Mouse (Mus musculus) stomach, embryonic 14.5 days (tissue): ENCODE results near the gene Tatdn2. TPM values are rescaled to one million over a fixed set of nuclear protein-coding genes. Genes with fewer than 3 reads are reported as not detected.

Experiments
- ATAC-seq: fragments of 200-750 bp; cut with Nextera tagmentation; 2 replicates; pipeline ENCODE4 v1.8.0; 2017; ENCODE audit warnings: low read depth, moderate TSS enrichment; ENCODE audit not compliant: insufficient number of reproducible peaks, insufficient read depth, low FRiP score
- H3K27ac ChIP-seq: fragments of 300-500 bp; sonication (generic); 2 replicates; pipeline ENCODE4 v1.5.1; 2014; ENCODE audit warnings: mild to moderate bottlenecking, low read length, moderate library complexity, mixed read lengths
- H3K27me3 ChIP-seq: fragments of 300-500 bp; sonication (generic); 2 replicates; pipeline ENCODE4 v1.6.1; 2014; ENCODE audit warnings: low read length, control low read depth, mixed read lengths; ENCODE audit not compliant: control insufficient read depth, insufficient read depth
- H3K36me3 ChIP-seq: fragments of 300-500 bp; sonication (generic); 2 replicates; pipeline ENCODE4 v1.6.1; 2014; ENCODE audit warnings: mild to moderate bottlenecking, control low read depth, low read length, moderate library complexity, mixed read lengths; ENCODE audit not compliant: control insufficient read depth, insufficient read depth
- H3K4me1 ChIP-seq: fragments of 300-500 bp; sonication (generic); 2 replicates; pipeline ENCODE4 v1.6.1; 2014; ENCODE audit warnings: low read length, control low read depth, mixed read lengths; ENCODE audit not compliant: control insufficient read depth, insufficient read depth
- H3K4me2 ChIP-seq: fragments of 300-500 bp; sonication (generic); replicated peaks from 2 replicates; pipeline ENCODE4 v1.6.1; 2014; ENCODE audit warnings: low read depth, low read length, control low read depth
- H3K4me3 ChIP-seq: fragments of 300-500 bp; sonication (generic); 2 replicates; pipeline ENCODE4 v1.5.1; 2014; ENCODE audit warnings: low read depth, low read length, control low read depth
- H3K9ac ChIP-seq: fragments of 300-500 bp; sonication (generic); replicated peaks from 2 replicates; pipeline ENCODE4 v1.6.1; 2014; ENCODE audit warnings: low read depth, mild to moderate bottlenecking, control low read depth, low read length, moderate library complexity, mixed read lengths
- H3K9me3 ChIP-seq: fragments of 300-500 bp; sonication (generic); 2 replicates; pipeline ENCODE4 v1.6.1; 2016; ENCODE audit warnings: low read depth, low read length, control low read depth; ENCODE audit not compliant: control insufficient read depth
- WGBS: fragments of 180-500 bp; shearing (Covaris S2); extraction: QIAGEN DNeasy Blood & Tissue Kit; methylation state at CpG from one replicate; pipeline ENCODE4 v1.1.7; 2014; 5-methylcytosine and 5-hydroxymethylcytosine counted together
- polyA plus RNA-seq: library from polyadenylated mRNA; unstranded; fragments of >200 nt; fragmentation: Nextera tagmentation; extraction: Ambion mirVana; gene quantifications from 2 replicates; pipeline ENCODE4 v1.2.1, GENCODE M21; 2014

Gene Tatdn2
- polyA plus RNA-seq = 1.1 and 1.4 TPM in 2 replicates

DNA sequence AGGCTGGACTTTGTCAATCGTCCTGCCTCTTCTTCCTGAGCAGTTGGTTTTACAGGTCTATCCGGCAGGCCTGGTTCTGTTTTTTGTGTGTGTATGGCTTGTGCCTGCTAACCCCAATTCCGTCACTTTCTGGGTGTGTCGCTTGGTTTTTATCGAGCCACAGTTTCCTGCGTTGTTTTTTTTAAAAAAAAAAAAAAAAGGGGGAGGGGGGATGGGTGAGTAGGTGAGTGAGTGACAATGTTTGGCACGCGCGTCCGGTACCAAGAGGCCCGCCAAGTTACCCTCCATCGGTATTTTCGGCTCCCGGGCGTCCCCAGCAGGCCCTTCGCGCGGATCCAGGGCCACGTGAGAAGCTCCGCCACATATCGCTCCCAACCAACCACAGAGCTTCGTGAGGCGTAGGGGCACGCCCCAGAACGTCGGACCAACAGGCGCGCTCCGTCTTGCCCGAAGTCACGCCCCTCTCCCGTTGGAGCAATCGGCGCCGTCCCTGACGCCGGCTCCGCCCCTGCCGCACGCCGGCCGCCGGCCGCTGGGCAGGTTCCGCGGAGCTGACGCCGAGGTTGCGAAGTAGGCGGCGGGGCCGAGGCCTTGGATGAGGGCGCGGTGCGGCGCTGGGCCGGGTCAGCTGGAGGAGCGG, at the start of gene Tatdn2:
Gene Tatdn2, plus strand, starts transcription at position 469 of the 640 bp plus-strand sequence.
- peak; percentile 98 for ATAC-seq
- Histone ChIP-seq H3K4me2 (peak within 1 kb of the TSS; percentile 97), H3K36me3 (peaks cover 15% of the 10 kb centered on the region), H3K4me3 (peak within 1 kb of the TSS; percentile 95), H3K27me3 (no peaks in the 10 kb centered on the region), H3K9ac (peak within 1 kb of the TSS; percentile 81), H3K4me1 (peaks cover 17% of the 10 kb centered on the region; the same call in 1 of the 2 replicates), H3K27ac (peak within 1 kb of the TSS; percentile 90), H3K9me3 (no peaks in the 10 kb centered on the region)
- WGBS = under 1% methylated on average over 58 of the region's 58 CpGs

DNA sequence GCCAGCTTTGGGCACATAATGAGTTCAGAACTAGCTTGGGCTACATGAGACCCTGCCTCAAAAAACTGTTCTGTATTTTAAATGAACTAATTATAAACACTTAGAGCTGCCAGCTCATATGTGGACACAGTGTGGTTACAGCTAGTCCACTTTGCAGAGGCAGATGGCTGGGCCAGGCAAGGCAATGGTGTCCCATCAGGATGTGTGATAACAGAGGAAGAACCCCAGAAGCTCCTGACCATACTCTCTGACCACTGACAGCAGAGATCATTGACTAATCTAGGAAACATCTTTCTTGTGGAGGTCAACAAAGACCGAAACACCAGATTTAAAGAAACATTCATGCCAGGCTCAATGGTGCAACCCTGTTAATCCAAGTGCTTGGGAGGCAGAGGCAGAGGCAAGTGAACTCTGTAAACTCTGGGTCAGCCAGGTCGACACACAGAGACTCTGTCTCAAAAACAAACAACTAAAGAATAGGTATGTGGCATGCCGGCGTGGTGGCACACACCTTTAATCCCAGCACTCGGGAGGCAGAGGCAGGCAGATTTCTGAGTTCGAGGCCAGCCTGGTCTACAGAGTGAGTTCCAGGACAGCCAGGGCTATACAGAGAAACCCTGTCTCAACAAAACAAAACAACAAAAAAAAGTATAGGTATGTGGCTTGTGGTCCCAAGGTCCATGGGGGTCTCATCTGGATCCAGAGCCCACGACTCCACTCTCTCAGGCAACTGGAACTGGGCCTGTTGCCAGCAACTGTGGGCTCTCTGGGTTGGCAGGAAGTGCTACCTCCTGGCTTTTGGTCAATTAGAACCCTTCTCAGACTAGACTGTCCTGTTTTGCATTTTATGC, 47.3 kb upstream of the Tatdn2 start:
- Histone ChIP-seq H3K27ac (0 out of 2 replicates have a peak overlapping the region, but pooled peaks have one; percentile 10), H3K36me3 (no peaks in the 10 kb centered on the region), H3K4me3 (no peak overlapping the region), H3K9ac (no peak overlapping the region), H3K4me2 (no peak overlapping the region), H3K9me3 (no peaks in the 10 kb centered on the region), H3K27me3 (no peaks in the 10 kb centered on the region), H3K4me1 (no peaks in the 10 kb centered on the region)
- ATAC-seq = no peak
- WGBS = 85% methylated on average over 7 of the region's 7 CpGs

GRCm38 (mm10) chr6:113650197-113650640, 46.6 kb upstream of the Tatdn2 start:
- WGBS = 55% methylated on average over 4 of the region's 4 CpGs
- no peaks in the 10 kb centered on the region for H3K9me3 ChIP-seq
- H3K4me1 ChIP-seq = no peaks in the 10 kb centered on the region
- no peak overlapping the region for H3K4me3 ChIP-seq
- no peak overlapping the region for H3K9ac ChIP-seq
- H3K27ac ChIP-seq = 0 out of 2 replicates have a peak overlapping the region, but pooled peaks have one; percentile 10
- no peak for ATAC-seq
- H3K27me3 ChIP-seq = no peaks in the 10 kb centered on the region
- no peak overlapping the region for H3K4me2 ChIP-seq
- no peaks in the 10 kb centered on the region for H3K36me3 ChIP-seq

- Histone ChIP-seq H3K27me3 (no peaks in the 10 kb centered on the region), H3K27ac (no peak overlapping the region), H3K4me1 (no peaks in the 10 kb centered on the region), H3K4me3 (no peak overlapping the region), H3K4me2 (no peak overlapping the region), H3K9ac (no peak overlapping the region), H3K36me3 (no peaks in the 10 kb centered on the region), H3K9me3 (no peaks in the 10 kb centered on the region)
- ATAC-seq = no peak
- 55% methylated on average over 3 of the region's 3 CpGs for WGBS
These were observed 45.2 kb upstream of the Tatdn2 start for GRCm38 (mm10) chr6:113651626-113652025.

- 87% methylated on average over 7 of the region's 7 CpGs for WGBS
- H3K9me3 ChIP-seq = no peaks in the 10 kb centered on the region
- H3K27ac ChIP-seq = no peak overlapping the region
These were observed 43.3 kb upstream of the Tatdn2 start for GRCm38 (mm10) chr6:113653551-113653950.

GRCm38 (mm10) chr6:113654102-113654501, 42.7 kb upstream of the Tatdn2 start:
- Histone ChIP-seq H3K4me1 (no peaks in the 10 kb centered on the region), H3K9ac (no peak overlapping the region), H3K36me3 (no peaks in the 10 kb centered on the region), H3K27me3 (no peaks in the 10 kb centered on the region), H3K9me3 (no peaks in the 10 kb centered on the region), H3K4me3 (no peak overlapping the region), H3K4me2 (no peak overlapping the region), H3K27ac (no peak overlapping the region)
- whole genome bisulfite sequencing = 80% methylated on average over 8 of the region's 8 CpGs
- no peak for ATAC-seq

More at GRCm38 (mm10) chr6:113653551-113653950, 43.3 kb upstream of the Tatdn2 start:
- no peak overlapping the region for H3K4me2 ChIP-seq
- no peak overlapping the region for H3K4me3 ChIP-seq
- no peaks in the 10 kb centered on the region for H3K4me1 ChIP-seq
- H3K9ac ChIP-seq = no peak overlapping the region
- H3K36me3 ChIP-seq = no peaks in the 10 kb centered on the region
- H3K27me3 ChIP-seq = no peaks in the 10 kb centered on the region
- no peak for ATAC-seq

DNA sequence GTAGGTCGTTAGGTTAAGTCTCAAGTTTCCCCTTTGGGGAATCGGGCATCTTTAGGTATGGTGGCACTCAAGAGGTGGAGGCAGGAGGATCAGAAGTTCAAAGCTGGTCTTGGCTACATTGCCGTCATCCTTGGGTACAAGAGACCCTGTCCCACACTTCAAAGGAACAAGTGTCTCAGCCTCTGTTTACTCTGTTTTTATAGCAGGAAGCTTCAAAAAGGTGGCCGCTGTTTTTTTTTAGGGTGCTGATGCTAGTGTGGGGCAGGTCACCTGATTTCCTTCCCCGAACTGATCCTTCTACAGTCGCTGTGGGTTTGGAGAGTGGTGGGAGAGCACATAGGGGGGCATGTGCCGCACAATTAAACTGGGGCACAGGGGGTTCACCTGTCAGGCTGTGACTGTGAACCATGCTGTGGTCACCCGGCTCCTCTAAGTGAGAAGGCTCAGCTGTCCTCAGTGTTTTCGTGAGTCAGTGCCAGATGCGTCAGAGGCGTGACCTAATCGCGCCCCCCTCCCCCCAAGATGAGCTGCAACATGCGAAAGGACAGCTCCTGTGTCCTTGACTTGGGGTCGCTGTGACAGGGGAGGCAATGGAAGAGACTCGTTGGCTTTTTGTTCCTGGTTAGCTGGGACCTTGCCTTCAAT, 42.0 kb upstream of the Tatdn2 start:
- Histone ChIP-seq H3K4me2 (no peak overlapping the region), H3K9ac (no peak overlapping the region), H3K36me3 (no peaks in the 10 kb centered on the region), H3K27ac (no peak overlapping the region), H3K4me3 (no peak overlapping the region), H3K4me1 (no peaks in the 10 kb centered on the region), H3K9me3 (no peaks in the 10 kb centered on the region), H3K27me3 (no peaks in the 10 kb centered on the region)
- WGBS = 67% methylated on average over 16 of the region's 16 CpGs
- no peak for ATAC-seq

DNA sequence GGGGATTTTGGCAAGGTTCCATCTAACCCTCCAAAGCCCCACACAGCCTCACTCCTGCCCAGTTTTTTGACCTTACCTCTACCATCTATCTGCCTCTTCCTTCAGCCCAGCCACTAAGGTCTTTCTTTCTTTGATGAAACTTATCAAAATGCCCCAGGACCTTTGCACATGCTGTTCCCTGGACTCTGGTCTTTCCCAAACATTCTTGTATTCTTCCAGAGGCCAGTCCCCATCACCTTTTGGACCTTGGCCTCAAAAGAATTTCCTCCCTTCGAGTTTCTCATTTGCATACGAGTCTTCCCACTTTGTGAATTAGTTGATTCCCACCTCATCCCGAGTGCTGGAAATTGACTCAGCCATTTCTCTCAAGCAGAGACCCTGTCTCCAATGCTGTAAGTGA, 41.4 kb upstream of the Tatdn2 start:
- no peak overlapping the region for H3K27ac ChIP-seq
- no peak overlapping the region for H3K9ac ChIP-seq
- H3K27me3 ChIP-seq = no peaks in the 10 kb centered on the region
- ATAC-seq = no peak
- H3K4me1 ChIP-seq = no peaks in the 10 kb centered on the region
- H3K9me3 ChIP-seq = no peaks in the 10 kb centered on the region
- H3K4me3 ChIP-seq = no peak overlapping the region
- no peaks in the 10 kb centered on the region for H3K36me3 ChIP-seq
- WGBS = 83% methylated on average over 3 of the region's 3 CpGs
- H3K4me2 ChIP-seq = no peak overlapping the region
